ENCODE assay signal across 8 mouse cellular contexts in genomic region chr13:91374141-91374540, GRCm38 (mm10).
DNase-seq lines count a peak whose midpoint lies in the region; ATAC-seq and TF ChIP-seq lines count a peak whose summit lies in the region.

No protein-coding gene starts in this region.

- H3K27ac ChIP-seq in heart, embryonic 10.5 days, result peak overlapping the region; percentile 52
- no peak overlapping the region for H3K27ac ChIP-seq in neural tube, embryonic 11.5 days (ENCODE audit: low read depth, low read length)
- no peak overlapping the region for H3K27ac ChIP-seq in cerebellum, adult 2 months (ENCODE audit: insufficient read depth, low read length)

- 66% methylated on average over 3 of the region's 3 CpGs for WGBS in heart, embryonic 10.5 days
- WGBS in neural tube, embryonic 11.5 days, result 9% methylated on average over 3 of the region's 3 CpGs
- 72% methylated on average over 3 of the region's 3 CpGs for WGBS in cerebellum, adult 2 months

- ATAC-seq in neural tube, embryonic 11.5 days (ENCODE audit: insufficient read depth, low FRiP score, low TSS enrichment), result no peak
- no peak for ATAC-seq in monocyte, adult 5-6 weeks (replicated peaks; ENCODE audit: insufficient number of reproducible peaks, low FRiP score, low TSS enrichment, poor library complexity, severe bottlenecking)

- TF ChIP-seq POLR2A in cerebellum, adult 2 months (IDR thresholded peaks at IDR 0.05; ENCODE audit: borderline replicate concordance, insufficient read depth, low read length), result no peak

- DNase-seq in left cerebral cortex, postnatal 14 days (ENCODE audit: low spot score in 2 of 2), result peak; percentile 30 to 43
- DNase-seq in left cerebral cortex, adult 8-10 months (ENCODE audit: low spot score in 2 of 2), result no peak
- DNase-seq in embryo, embryonic 11.5 days (ENCODE audit: low read depth, low spot score), result peak; percentile 47
- DNase-seq in heart, embryonic 10.5 days (ENCODE audit: low spot score), result no peak
- peak; percentile 81 for DNase-seq in kidney, postnatal 14 days
- peak; percentile 71 for DNase-seq in neural tube, embryonic 11.5 days (ENCODE audit: low spot score)
- no peak for DNase-seq in cerebellum, adult 2 months

- intact Hi-C loops in left cerebral cortex, postnatal 14 days (cut with DNase I), result loop anchor here (5.0 to 10.0 kb wide), 2 partner anchors 263 to 339 kb away; no protein-coding TSS in a partner anchor

- no peak overlapping the region for H3K9ac ChIP-seq in neural tube, embryonic 11.5 days (ENCODE audit: low read length)

- H3K4me3 ChIP-seq in heart, embryonic 10.5 days, result no peak overlapping the region
- H3K4me3 ChIP-seq in neural tube, embryonic 11.5 days (ENCODE audit: low read depth, low read length), result no peak overlapping the region
- H3K4me3 ChIP-seq in cerebellum, adult 2 months (replicated peaks; ENCODE audit: insufficient read depth, low read depth, low read length), result no peak overlapping the region

- no peaks in the 10 kb centered on the region for H3K36me3 ChIP-seq in heart, embryonic 10.5 days
- H3K36me3 ChIP-seq in neural tube, embryonic 11.5 days (ENCODE audit: control insufficient read depth, insufficient read depth, low read length), result no peaks in the 10 kb centered on the region

- no peaks in the 10 kb centered on the region for H3K9me3 ChIP-seq in heart, embryonic 10.5 days
- H3K9me3 ChIP-seq in neural tube, embryonic 11.5 days (ENCODE audit: control insufficient read depth, low read length), result no peaks in the 10 kb centered on the region

- no peak overlapping the region for H3K4me2 ChIP-seq in neural tube, embryonic 11.5 days (ENCODE audit: low read depth)

- TF ChIP-seq CTCF in cerebellum, adult 2 months (IDR thresholded peaks at IDR 0.05; ENCODE audit: borderline replicate concordance, insufficient read depth, low read depth, low read length), result no peak

- H3K4me1 ChIP-seq in heart, embryonic 10.5 days, result peaks cover 30% of the 10 kb centered on the region
- H3K4me1 ChIP-seq in neural tube, embryonic 11.5 days (ENCODE audit: control insufficient read depth, insufficient read depth, low read length), result peaks cover 28% of the 10 kb centered on the region
- peaks cover 5% of the 10 kb centered on the region for H3K4me1 ChIP-seq in cerebellum, adult 2 months (ENCODE audit: control insufficient read depth, insufficient read depth, low read length)

- H3K27me3 ChIP-seq in heart, embryonic 10.5 days (ENCODE audit: insufficient read depth, poor library complexity, severe bottlenecking), result no peaks in the 10 kb centered on the region
- no peaks in the 10 kb centered on the region for H3K27me3 ChIP-seq in neural tube, embryonic 11.5 days (ENCODE audit: control insufficient read depth, insufficient read depth, low read length)
- H3K27me3 ChIP-seq in cerebellum, adult 2 months (ENCODE audit: control insufficient read depth, insufficient read depth, low read length), result no peaks in the 10 kb centered on the region

Comparison
In these comparisons a context has a peak if more than half of its experiments do, and no peak if none do; other contexts are left out.
1. DNase-seq: peak in left cerebral cortex, postnatal 14 days (2 of 2), embryo, embryonic 11.5 days (single experiment), kidney, postnatal 14 days (single experiment) and neural tube, embryonic 11.5 days (single experiment); none in left cerebral cortex, adult 8-10 months (0 of 2), heart, embryonic 10.5 days (single experiment) and cerebellum, adult 2 months (0 of 2).